Mouse (Mus musculus): ENCODE measurements around the gene Brs3.

DNA sequence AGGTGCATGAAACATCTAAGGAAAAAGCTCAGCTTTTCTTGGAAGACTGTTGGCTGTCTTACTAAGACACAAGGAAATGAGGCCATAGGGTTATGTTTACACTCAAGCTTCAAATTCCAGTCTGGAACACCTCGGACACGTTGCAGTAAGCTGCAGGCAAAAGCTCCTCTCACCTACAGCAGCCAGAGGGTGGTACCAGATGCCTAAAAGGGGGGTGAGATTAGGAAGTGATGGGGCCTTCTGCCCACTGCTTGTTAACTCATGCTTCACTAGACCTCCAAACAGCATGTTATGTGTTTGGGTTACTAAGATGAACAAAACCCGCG is 9.9 kb downstream of the Brs3 start:
- no peak for TF ChIP-seq CTCF (IDR thresholded peaks at IDR 0.05; ENCODE audit: control insufficient read depth, insufficient read depth, insufficient replicate concordance, low read depth, low read length)
- TF ChIP-seq POLR2A (IDR thresholded peaks at IDR 0.05; ENCODE audit: control insufficient read depth, low read depth, low read length): no peak
